Mouse (Mus musculus): ENCODE results near the gene Myo16. TPM values are rescaled to one million over a fixed set of nuclear protein-coding genes. Genes with fewer than 3 reads are reported as not detected.

Gene Myo16
- polyA plus RNA-seq, 1 experiment: not detected

DNA sequence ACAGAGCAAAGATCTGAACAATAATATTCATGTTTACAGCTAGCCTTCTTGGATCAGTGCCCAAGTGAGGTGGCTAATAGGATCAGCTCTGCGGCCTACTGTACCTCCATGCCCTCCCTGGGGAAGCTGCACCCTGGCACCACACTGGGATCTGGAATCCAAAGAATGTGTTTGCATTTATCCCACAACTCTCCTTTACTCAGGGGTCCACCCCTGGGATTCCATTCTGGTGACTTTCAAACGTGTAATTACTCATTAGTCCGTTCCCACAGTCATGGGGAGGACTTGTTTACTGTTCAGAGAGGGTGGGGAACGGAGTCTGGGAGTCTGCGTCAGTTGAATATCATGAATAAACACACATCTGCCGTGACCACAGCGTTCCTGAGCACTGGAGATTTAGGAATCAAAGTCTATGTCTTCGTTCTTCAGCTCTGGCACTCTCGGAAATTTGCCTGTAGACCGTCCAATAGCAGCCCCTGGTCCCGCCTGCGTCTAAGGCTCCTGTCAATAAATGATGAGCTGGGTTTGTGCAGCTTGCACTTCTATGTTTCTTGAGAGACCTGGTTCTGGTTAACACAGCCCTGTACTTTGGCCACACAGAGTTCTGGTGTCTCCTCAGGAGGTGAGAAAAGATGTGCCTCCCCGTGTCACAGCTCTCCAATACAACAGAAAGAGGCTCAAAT, 511.3 kb downstream of the Myo16 start:
- H3K4me1 ChIP-seq (ENCODE audit: control insufficient read depth, insufficient read depth, insufficient read length, low read length): no peaks in the 10 kb centered on the region
- no peak overlapping the region for H3K4me3 ChIP-seq (ENCODE audit: insufficient read depth, low read depth, low read length)
- no peak overlapping the region for H3K27ac ChIP-seq (replicated peaks; ENCODE audit: low read depth, low read length)

DNA sequence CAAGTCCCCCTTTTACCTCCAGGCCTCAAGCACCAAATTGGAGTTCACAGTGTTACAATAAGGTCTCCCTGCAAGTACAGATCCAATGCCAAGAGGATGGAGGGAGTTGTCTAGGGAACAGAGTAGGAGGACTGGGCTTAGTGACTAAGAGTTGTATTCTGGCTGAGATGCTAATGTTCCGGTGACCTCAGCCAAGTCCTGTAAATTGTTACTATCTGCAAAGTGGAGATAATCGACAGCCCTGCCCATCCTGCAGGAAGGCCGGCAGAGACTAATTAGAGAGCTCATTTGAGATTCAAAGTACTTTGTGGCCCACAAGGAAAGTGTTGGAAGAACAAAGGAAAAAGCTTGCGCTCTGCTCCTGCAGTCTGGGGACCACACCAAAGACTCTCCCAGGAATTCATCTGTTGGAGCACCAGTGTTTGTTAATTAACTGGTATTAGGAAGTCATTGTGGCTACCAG, 512.1 kb downstream of the Myo16 start:
- no peaks in the 10 kb centered on the region for H3K4me1 ChIP-seq (ENCODE audit: control insufficient read depth, insufficient read depth, insufficient read length, low read length)
- no peak overlapping the region for H3K4me3 ChIP-seq (ENCODE audit: insufficient read depth, low read depth, low read length)
- no peak overlapping the region for H3K27ac ChIP-seq (replicated peaks; ENCODE audit: low read depth, low read length)

DNA sequence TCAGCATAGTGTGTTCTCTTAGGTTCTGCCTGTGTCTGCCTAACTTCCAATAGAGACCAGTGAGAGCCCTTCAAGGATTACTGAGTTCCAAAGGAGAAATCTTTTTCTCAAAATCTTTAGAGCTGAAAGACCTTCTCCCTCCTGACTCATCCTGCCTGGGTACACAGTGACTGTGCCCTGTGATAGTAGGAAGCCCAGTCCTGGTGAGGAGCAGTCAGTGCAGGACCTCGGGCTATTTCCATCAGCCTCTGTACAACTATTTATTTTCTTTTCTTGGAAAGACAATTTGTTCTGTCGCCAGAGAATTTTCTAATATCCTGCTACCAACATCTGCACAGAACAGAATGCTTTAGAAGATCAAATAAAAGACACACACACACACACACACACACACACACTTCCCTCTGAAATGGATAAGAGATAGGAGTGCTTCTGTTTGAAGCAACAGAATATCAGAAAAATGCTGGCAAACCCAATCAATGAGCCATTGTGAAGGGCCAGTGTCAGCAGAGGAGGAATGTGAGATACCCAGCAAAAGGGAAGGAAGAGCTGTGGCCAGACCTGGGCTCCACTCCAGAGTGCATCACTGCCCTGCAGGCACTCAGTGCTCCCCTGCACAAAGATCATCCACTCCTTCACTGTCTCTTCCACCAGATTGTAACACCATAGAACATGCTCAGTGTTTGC, 518.3 kb downstream of the Myo16 start:
- H3K27ac ChIP-seq (replicated peaks; ENCODE audit: low read depth, low read length): no peak overlapping the region
- no peaks in the 10 kb centered on the region for H3K4me1 ChIP-seq (ENCODE audit: control insufficient read depth, insufficient read depth, insufficient read length, low read length)
- no peak overlapping the region for H3K4me3 ChIP-seq (ENCODE audit: insufficient read depth, low read depth, low read length)

DNA sequence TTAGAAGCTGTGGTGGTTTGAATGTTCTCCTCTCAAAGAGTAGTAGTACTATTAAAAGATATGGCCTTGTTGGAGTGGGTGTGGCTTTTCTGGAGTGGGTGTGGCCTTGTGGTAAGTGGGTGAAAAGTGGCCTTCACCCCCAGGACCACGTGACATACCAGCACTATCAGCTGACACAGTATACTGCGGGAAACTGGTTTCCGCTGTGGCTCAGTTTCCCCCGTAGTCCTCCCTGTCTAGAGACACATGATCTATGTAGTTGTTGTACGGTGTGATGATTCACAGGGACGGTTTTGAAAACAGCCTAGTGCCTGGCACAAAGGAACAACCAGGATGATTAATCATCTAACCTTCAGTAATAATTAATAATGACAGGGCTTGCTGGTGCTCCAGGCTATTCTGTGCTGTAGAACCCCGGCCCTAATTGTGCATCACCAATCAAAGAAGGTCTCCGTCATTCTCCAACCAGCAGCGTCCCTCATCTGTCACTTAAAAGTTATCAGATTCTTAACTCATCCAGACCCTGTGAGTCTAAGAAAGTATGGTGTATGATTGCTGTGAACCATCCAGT, 524.2 kb downstream of the Myo16 start:
- H3K4me3 ChIP-seq (ENCODE audit: insufficient read depth, low read depth, low read length): no peak overlapping the region
- no peak overlapping the region for H3K27ac ChIP-seq (replicated peaks; ENCODE audit: low read depth, low read length)
- H3K4me1 ChIP-seq (ENCODE audit: control insufficient read depth, insufficient read depth, insufficient read length, low read length): no peaks in the 10 kb centered on the region

DNA sequence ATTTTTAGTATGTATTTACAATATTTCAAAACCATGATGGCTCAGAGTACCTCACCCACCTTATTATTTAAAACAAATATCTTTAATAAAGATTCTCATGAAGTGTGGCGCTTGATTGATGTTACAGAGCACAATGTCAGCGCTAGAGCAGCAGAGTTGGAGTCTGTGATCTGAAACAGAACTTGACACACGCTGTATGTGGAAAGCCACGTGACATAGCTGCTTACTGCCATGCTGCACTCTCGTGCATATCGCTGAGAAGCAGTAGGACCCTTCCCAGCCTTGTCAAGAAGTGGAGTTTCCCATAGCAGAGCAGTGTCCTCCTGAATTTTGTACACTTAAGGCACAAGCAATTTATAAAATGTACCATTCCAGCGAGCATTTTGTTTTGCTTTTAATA, 528.2 kb downstream of the Myo16 start:
- H3K4me3 ChIP-seq (ENCODE audit: insufficient read depth, low read depth, low read length): no peak overlapping the region
- no peaks in the 10 kb centered on the region for H3K4me1 ChIP-seq (ENCODE audit: control insufficient read depth, insufficient read depth, insufficient read length, low read length)
- H3K27ac ChIP-seq (replicated peaks; ENCODE audit: low read depth, low read length): no peak overlapping the region

DNA sequence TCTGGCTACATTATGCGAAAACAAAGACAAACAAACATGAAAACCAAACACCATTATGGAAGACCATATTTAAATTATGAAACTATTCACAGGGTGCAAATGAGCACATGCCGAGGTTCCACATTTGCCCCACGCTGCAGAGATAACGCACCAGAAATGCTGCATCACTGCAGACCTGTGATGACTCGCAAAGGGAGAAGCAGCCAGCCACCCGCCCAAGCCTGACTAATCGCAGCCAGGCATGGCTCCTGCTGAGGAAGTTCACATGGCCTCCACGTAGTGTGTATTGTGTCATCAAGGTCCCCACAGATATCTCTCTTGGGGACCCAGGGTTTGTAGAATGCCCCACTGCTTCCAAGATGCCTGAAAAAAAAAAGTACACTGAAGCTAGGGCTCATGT, 529.4 kb downstream of the Myo16 start:
- H3K4me3 ChIP-seq (ENCODE audit: insufficient read depth, low read depth, low read length): no peak overlapping the region
- H3K4me1 ChIP-seq (ENCODE audit: control insufficient read depth, insufficient read depth, insufficient read length, low read length): no peaks in the 10 kb centered on the region
- H3K27ac ChIP-seq (replicated peaks; ENCODE audit: low read depth, low read length): no peak overlapping the region

Other genes starting within 250 kb of the Myo16 start
- 3.0 and 4.0 TPM in 2 replicates for gene Lig4, start 176.2 kb upstream of the Myo16 start, polyA plus RNA-seq (2012; ENCODE audit: insufficient read depth, insufficient read length, missing spikeins)
- gene Abhd13, start 176.2 kb upstream of the Myo16 start, polyA plus RNA-seq (2012; ENCODE audit: insufficient read depth, insufficient read length, missing spikeins): 8.0 and 9.4 TPM in 2 replicates
- 0.83 and 2.7 TPM in 2 replicates for gene Tnfsf13b, start 147.4 kb upstream of the Myo16 start, polyA plus RNA-seq (2012; ENCODE audit: insufficient read depth, insufficient read length, missing spikeins)